Mouse (Mus musculus): Measurements from ENCODE around the gene Cyp17a1.

Cyp17a1 gene

DNA sequence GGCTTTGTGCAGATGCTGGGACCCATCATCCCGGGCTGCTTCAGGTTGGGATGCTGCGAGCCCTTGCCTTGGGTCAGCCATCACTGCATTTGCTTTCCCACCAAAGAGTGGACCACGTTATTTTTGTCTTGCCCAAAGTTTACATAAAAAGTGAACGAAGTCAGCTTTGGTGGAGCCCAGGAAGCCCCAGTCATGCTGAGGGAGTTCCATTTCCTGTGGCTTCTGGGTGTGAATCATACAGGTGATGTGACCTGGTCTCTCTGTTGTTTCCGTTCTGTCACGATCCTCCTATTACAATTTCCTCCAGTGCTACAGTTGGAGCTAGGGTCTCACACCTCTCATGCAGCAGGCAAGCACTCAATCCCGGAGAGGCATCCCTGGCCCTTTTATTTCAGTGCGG is 55.6 kb downstream of the Cyp17a1 start:
- DNase-seq (ENCODE audit: low read depth, low spot score), result no peak

Data from retina, adult 2 months (tissue).